Mouse (Mus musculus) intestine, embryonic 14.5 days (tissue): ENCODE results near the gene Ptx3. TPM values are rescaled to one million over a fixed set of nuclear protein-coding genes. Genes with fewer than 3 reads are reported as not detected.

Experiments used
- polyA plus RNA-seq: library from polyadenylated mRNA; unstranded; fragments of >200 nt; fragmentation: Nextera tagmentation; extraction: Ambion mirVana; gene quantifications from 2 replicates; pipeline ENCODE4 v1.2.1, GENCODE M21; 2014

Gene Ptx3
- polyA plus RNA-seq, 1 experiment from 2014 or later, result 3.6 TPM

Other genes starting within 250 kb of the Ptx3 start
- gene Veph1, start 76.9 kb downstream of the Ptx3 start, polyA plus RNA-seq, result 0.35 and 0.36 TPM in 2 replicates